Mouse (Mus musculus) left cerebral cortex, adult 6 months (tissue): ENCODE data around the gene Klhl23. TPM values are rescaled to one million over a fixed set of nuclear protein-coding genes. Genes with fewer than 3 reads are reported as not detected.

Experiments
- long read RNA-seq, 2 experiments: library from polyadenylated mRNA; unstranded; transcript quantifications; one replicate each; pipeline ENCODE4 v2.0.0; 2019 to 2020
- polyA plus RNA-seq: library from polyadenylated mRNA; unstranded; fragments of <200 nt; fragmentation: Nextera tagmentation; gene quantifications from 2 replicates; pipeline ENCODE4 v1.2.3, GENCODE M21; 2021

The Klhl23 gene
- 22.3 and 26.7 TPM in 2 replicates for polyA plus RNA-seq
- long read RNA-seq, experiment 1, full-length matches to known transcripts: 37 of 167 reads
- long read RNA-seq, experiment 1, partial matches to known transcripts: 26 of 167 reads
- long read RNA-seq, experiment 1, other reads (novel, unspliced or antisense): 104 of 167 reads
- long read RNA-seq, experiment 2, full-length matches to known transcripts: 7 of 64 reads
- long read RNA-seq, experiment 2, partial matches to known transcripts: 12 of 64 reads
- long read RNA-seq, experiment 2, other reads (novel, unspliced or antisense): 45 of 64 reads

GRCm38 (mm10) chr2:69821711-69822110 lies at the start of gene Klhl23:
Klhl23 (plus strand) TSS chr2:69821944.

DNA sequence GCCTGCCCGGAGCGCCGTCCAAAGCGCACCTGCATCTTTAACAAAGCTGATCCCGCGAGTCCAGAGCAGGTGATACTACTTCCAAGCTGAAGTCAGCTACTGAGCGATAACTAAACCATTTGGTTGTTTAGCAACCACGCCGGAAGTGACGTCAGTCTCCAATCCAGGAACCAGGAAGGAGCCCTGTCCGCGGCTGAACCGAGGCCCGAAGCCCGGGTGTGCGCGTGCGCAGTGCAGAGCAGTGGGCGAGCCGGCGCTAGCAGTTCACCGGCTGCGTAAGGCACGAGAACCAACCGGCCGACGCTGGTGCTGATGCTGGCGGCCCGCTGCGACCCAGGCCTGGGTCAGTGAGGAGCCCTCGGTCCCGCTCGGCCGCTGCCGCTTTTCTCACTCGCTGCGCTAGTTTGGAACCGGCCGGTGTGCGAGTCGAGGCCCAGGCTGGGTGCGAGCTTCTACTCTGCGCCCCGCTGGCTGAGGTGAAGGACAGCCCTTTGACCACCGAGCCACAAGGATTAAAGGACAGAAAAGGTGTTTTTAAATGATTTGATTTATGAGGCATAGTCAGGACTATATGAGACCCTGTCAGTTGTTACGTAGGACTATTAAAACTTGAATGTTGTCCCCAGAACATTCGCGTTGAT lies 32.2 kb upstream of the Klhl23 start, which contains the start of the genes Ccdc173 and Phospho2:
Gene Ccdc173 (minus strand): TSS at position 147 of the 641 bp plus-strand sequence.
Gene Phospho2 (plus strand): TSS at position 195 of the 641 bp plus-strand sequence.

GRCm38 (mm10) chr2:69861485-69862091 lies 39.8 kb downstream of the Klhl23 start, which contains the start of gene Ssb:
Ssb (plus strand) TSS chr2:69861562.

DNA sequence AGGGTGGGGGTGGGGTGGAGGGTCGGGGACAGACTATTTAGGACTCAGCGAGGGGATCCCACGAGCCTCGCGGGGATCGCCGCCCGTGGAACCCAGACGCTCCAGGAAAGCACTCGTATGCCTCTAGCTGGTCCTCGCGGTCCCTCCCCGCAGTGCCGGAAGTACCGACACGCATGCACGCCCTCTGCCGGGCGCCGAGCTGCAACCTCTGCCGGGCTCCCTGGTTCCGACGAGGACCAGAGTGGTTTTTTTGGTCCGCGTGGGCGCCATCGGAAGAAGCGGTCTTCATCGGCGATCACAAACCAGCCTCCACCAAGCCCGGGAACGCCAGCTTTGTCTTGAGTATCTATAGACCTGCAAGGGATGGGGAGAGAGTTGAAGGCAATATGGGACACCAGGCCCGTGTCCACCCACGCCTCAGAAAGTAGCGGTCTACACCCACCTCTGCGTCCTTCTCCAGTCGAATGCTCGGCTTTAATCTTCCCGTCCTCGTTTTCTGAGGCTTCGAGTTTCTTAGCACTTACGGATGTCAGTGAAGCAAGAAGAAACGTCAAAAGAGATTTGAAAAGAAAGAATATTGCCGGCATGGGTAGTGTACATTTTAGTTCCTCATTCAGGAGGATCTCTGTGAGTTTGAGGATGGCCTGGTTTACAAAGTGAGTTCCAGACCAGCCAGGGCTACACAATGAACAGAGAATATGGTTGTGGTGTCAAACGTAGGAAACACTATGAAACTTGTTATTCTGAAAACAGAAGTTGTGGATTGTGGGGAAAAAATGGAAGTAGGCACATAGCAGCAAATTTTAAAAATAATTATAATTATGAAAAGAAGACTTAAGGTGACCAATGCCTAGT lies 63.9 kb downstream of the Klhl23 start, which contains the start of gene Mettl5:
Gene Mettl5 (minus strand): TSS at position 165 of the 855 bp plus-strand sequence.

Other genes with a start within 250 kb of the Klhl23 start
- 0.05 TPM in 1 of 2 replicates, not detected in the other for gene Lrp2, start 235.9 kb upstream of the Klhl23 start, polyA plus RNA-seq
- 14.8 and 16.1 TPM in 2 replicates for gene Bbs5, start 174.8 kb upstream of the Klhl23 start, polyA plus RNA-seq
- 0.09 and 0.29 TPM in 2 replicates for gene Klhl41, start 151.8 kb upstream of the Klhl23 start, polyA plus RNA-seq
- gene Fastkd1, start 108.4 kb upstream of the Klhl23 start, polyA plus RNA-seq: 3.7 TPM in 2 replicates
- gene Ppig, start 99.4 kb upstream of the Klhl23 start, polyA plus RNA-seq: 65.9 and 74.6 TPM in 2 replicates
- gene Ccdc173, start 32.4 kb upstream of the Klhl23 start, polyA plus RNA-seq: 1.6 and 1.9 TPM in 2 replicates
- 21.7 and 24.8 TPM in 2 replicates for gene Phospho2, start 32.3 kb upstream of the Klhl23 start, polyA plus RNA-seq
- gene Ssb, start 39.6 kb downstream of the Klhl23 start, polyA plus RNA-seq: 150 and 199 TPM in 2 replicates
- 25.2 and 26.4 TPM in 2 replicates for gene Mettl5, start 63.7 kb downstream of the Klhl23 start, polyA plus RNA-seq
- 6.2 and 9.4 TPM in 2 replicates for gene Ubr3, start 75.3 kb downstream of the Klhl23 start, polyA plus RNA-seq
- gene Myo3b, start 217.2 kb downstream of the Klhl23 start, polyA plus RNA-seq: 0.16 and 0.17 TPM in 2 replicates